Mouse (Mus musculus) hindbrain, embryonic 12.5 days (tissue): ENCODE measurements at regions not wholly inside any gene's neighbourhood (a gene's known extent, or its start where the extent isn't known, plus 50 kb on each side); places are given as distances from the start of the nearest gene placed in this dataset.
A peak's percentile ranks its signal among the peaks of the same experiment; 100 is the strongest.

Source experiments
- ATAC-seq: fragments of 200-750 bp; cut with Nextera tagmentation; 2 replicates; pipeline ENCODE4 v1.8.0; 2017; ENCODE audit warnings: moderate TSS enrichment; ENCODE audit not compliant: low FRiP score
- H3K27ac ChIP-seq: fragments of 300-500 bp; sonication (generic); 2 replicates; pipeline ENCODE4 v1.5.1; 2016; ENCODE audit warnings: mild to moderate bottlenecking
- H3K27me3 ChIP-seq: fragments of 300-500 bp; sonication (generic); 2 replicates; pipeline ENCODE4 v1.6.1; 2016; ENCODE audit warnings: mild to moderate bottlenecking
- H3K36me3 ChIP-seq: fragments of 300-500 bp; sonication (generic); 2 replicates; pipeline ENCODE4 v1.6.1; 2016; ENCODE audit warnings: mild to moderate bottlenecking
- H3K4me1 ChIP-seq: fragments of 300-500 bp; sonication (generic); 2 replicates; pipeline ENCODE4 v1.6.1; 2016
- H3K4me2 ChIP-seq: fragments of 300-500 bp; sonication (generic); replicated peaks from 2 replicates; pipeline ENCODE4 v1.6.1; 2016; ENCODE audit warnings: mild to moderate bottlenecking
- H3K4me3 ChIP-seq: fragments of 300-500 bp; sonication (generic); 2 replicates; pipeline ENCODE4 v1.5.1; 2016; ENCODE audit warnings: mild to moderate bottlenecking
- H3K9ac ChIP-seq: fragments of 300-500 bp; sonication (generic); 2 replicates; pipeline ENCODE4 v1.6.1; 2016; ENCODE audit warnings: mild to moderate bottlenecking, moderate library complexity
- H3K9me3 ChIP-seq: fragments of 300-500 bp; sonication (generic); replicated peaks from 2 replicates; pipeline ENCODE4 v1.6.1; 2016; ENCODE audit warnings: mild to moderate bottlenecking
- WGBS: fragments of 180-500 bp; shearing (Covaris S2); methylation state at CpG from one replicate; pipeline ENCODE4 v1.1.7; 2016; 5-methylcytosine and 5-hydroxymethylcytosine counted together

GRCm38 (mm10) chr1:55863113-55863512 lies 457.4 kb downstream of the Plcl1 start:
- no peaks in the 10 kb centered on the region for H3K27me3 ChIP-seq
- H3K9ac ChIP-seq = no peak overlapping the region
- no peak overlapping the region for H3K4me2 ChIP-seq
- H3K36me3 ChIP-seq = no peaks in the 10 kb centered on the region
- no peaks in the 10 kb centered on the region for H3K4me1 ChIP-seq
- no peaks in the 10 kb centered on the region for H3K9me3 ChIP-seq
- no peak for ATAC-seq
- WGBS = 68% methylated on average over 3 of the region's 3 CpGs
- no peak overlapping the region for H3K27ac ChIP-seq
- no peak overlapping the region for H3K4me3 ChIP-seq

- H3K9me3 ChIP-seq = no peaks in the 10 kb centered on the region
- H3K4me1 ChIP-seq = no peaks in the 10 kb centered on the region
- no peak overlapping the region for H3K9ac ChIP-seq
- ATAC-seq = no peak
- no peak overlapping the region for H3K4me2 ChIP-seq
- no peaks in the 10 kb centered on the region for H3K27me3 ChIP-seq
- 79% methylated on average over 4 of the region's 4 CpGs for WGBS
- H3K4me3 ChIP-seq = no peak overlapping the region
- H3K36me3 ChIP-seq = no peaks in the 10 kb centered on the region
- no peak overlapping the region for H3K27ac ChIP-seq
Measured at GRCm38 (mm10) chr1:55865274-55865673, 459.6 kb downstream of the Plcl1 start.

GRCm38 (mm10) chr1:55866677-55867076 lies 461.0 kb downstream of the Plcl1 start:
- no peaks in the 10 kb centered on the region for H3K4me1 ChIP-seq
- H3K27ac ChIP-seq = no peak overlapping the region
- no peaks in the 10 kb centered on the region for H3K36me3 ChIP-seq
- H3K27me3 ChIP-seq = no peaks in the 10 kb centered on the region
- H3K9me3 ChIP-seq = 0 out of 2 replicates have a peak, but pooled peaks cover 3% of the 10 kb centered on the region
- no peak overlapping the region for H3K4me3 ChIP-seq
- no peak overlapping the region for H3K4me2 ChIP-seq
- ATAC-seq = no peak
- no peak overlapping the region for H3K9ac ChIP-seq

GRCm38 (mm10) chr1:55873583-55873982 lies 467.9 kb downstream of the Plcl1 start:
- WGBS = 96% methylated on average over 4 of the region's 4 CpGs
- H3K4me1 ChIP-seq = no peaks in the 10 kb centered on the region
- ATAC-seq = no peak; the same call in 1 of the 2 replicates
- no peak overlapping the region for H3K4me3 ChIP-seq
- no peak overlapping the region for H3K27ac ChIP-seq
- H3K27me3 ChIP-seq = no peaks in the 10 kb centered on the region
- H3K36me3 ChIP-seq = no peaks in the 10 kb centered on the region
- H3K9me3 ChIP-seq = 0 out of 2 replicates have a peak, but pooled peaks cover 3% of the 10 kb centered on the region
- H3K9ac ChIP-seq = no peak overlapping the region
- no peak overlapping the region for H3K4me2 ChIP-seq

GRCm38 (mm10) chr1:55874143-55874867 lies 468.6 kb downstream of the Plcl1 start:
- Histone ChIP-seq H3K4me1 (no peaks in the 10 kb centered on the region), H3K4me3 (no peak overlapping the region), H3K27me3 (no peaks in the 10 kb centered on the region), H3K9me3 (0 out of 2 replicates have a peak, but pooled peaks cover 3% of the 10 kb centered on the region), H3K27ac (no peak overlapping the region), H3K4me2 (no peak overlapping the region), H3K9ac (no peak overlapping the region), H3K36me3 (no peaks in the 10 kb centered on the region)
- ATAC-seq = peak; percentile 80
- 20% methylated on average over 7 of the region's 7 CpGs for WGBS

GRCm38 (mm10) chr1:55874868-55875144 lies 469.1 kb downstream of the Plcl1 start:
- Histone ChIP-seq H3K36me3 (no peaks in the 10 kb centered on the region), H3K9ac (no peak overlapping the region), H3K4me2 (no peak overlapping the region), H3K27ac (no peak overlapping the region), H3K4me1 (no peaks in the 10 kb centered on the region), H3K4me3 (no peak overlapping the region), H3K27me3 (no peaks in the 10 kb centered on the region), H3K9me3 (peaks cover 3% of the 10 kb centered on the region; the same call in 1 of the 2 replicates)
- ATAC-seq = peak; percentile 39; the same call in 1 of the 2 replicates
- WGBS = 68% methylated on average over 4 of the region's 4 CpGs

GRCm38 (mm10) chr1:55884576-55884975 lies 478.9 kb downstream of the Plcl1 start:
- no peak overlapping the region for H3K4me2 ChIP-seq
- H3K36me3 ChIP-seq = no peaks in the 10 kb centered on the region
- H3K4me1 ChIP-seq = no peaks in the 10 kb centered on the region; the same call in none of the 2 replicates
- H3K9me3 ChIP-seq = no peaks in the 10 kb centered on the region; the same call in 1 of the 2 replicates
- H3K27me3 ChIP-seq = peaks cover 7% of the 10 kb centered on the region
- H3K27ac ChIP-seq = no peak overlapping the region
- no peak for ATAC-seq
- H3K9ac ChIP-seq = no peak overlapping the region
- H3K4me3 ChIP-seq = no peak overlapping the region

- no peaks in the 10 kb centered on the region for H3K9me3 ChIP-seq
- no peak overlapping the region for H3K9ac ChIP-seq
- no peak overlapping the region for H3K4me2 ChIP-seq
- H3K27me3 ChIP-seq = peaks cover 7% of the 10 kb centered on the region
- no peaks in the 10 kb centered on the region for H3K36me3 ChIP-seq
- H3K27ac ChIP-seq = no peak overlapping the region
- no peak overlapping the region for H3K4me3 ChIP-seq
- ATAC-seq = peak; percentile 63
- H3K4me1 ChIP-seq = no peaks in the 10 kb centered on the region; the same call in none of the 2 replicates
- 25% methylated on average over 5 of the region's 5 CpGs for WGBS
Measured at GRCm38 (mm10) chr1:55886383-55887070, 480.8 kb downstream of the Plcl1 start.

- Histone ChIP-seq H3K4me3 (no peak overlapping the region), H3K4me1 (no peaks in the 10 kb centered on the region; the same call in none of the 2 replicates), H3K4me2 (no peak overlapping the region), H3K9me3 (no peaks in the 10 kb centered on the region), H3K27me3 (peaks cover 7% of the 10 kb centered on the region), H3K9ac (no peak overlapping the region), H3K36me3 (no peaks in the 10 kb centered on the region), H3K27ac (no peak overlapping the region)
- 43% methylated on average over 7 of the region's 7 CpGs for WGBS
- ATAC-seq = no peak
Measured at GRCm38 (mm10) chr1:55887386-55887785, 481.7 kb downstream of the Plcl1 start.

- no peak for ATAC-seq
- Histone ChIP-seq H3K9ac (no peak overlapping the region), H3K4me2 (no peak overlapping the region), H3K27ac (no peak overlapping the region), H3K9me3 (no peaks in the 10 kb centered on the region), H3K27me3 (peaks cover 9% of the 10 kb centered on the region), H3K36me3 (no peaks in the 10 kb centered on the region), H3K4me1 (no peaks in the 10 kb centered on the region; the same call in 1 of the 2 replicates), H3K4me3 (no peak overlapping the region)
- WGBS = 41% methylated on average over 17 of the region's 17 CpGs
Measured at GRCm38 (mm10) chr1:55888711-55889366, 483.1 kb downstream of the Plcl1 start.

- H3K4me1 ChIP-seq = no peaks in the 10 kb centered on the region
- peak; percentile 39; the same call in 1 of the 2 replicates for ATAC-seq
- H3K27ac ChIP-seq = no peak overlapping the region
- H3K4me2 ChIP-seq = no peak overlapping the region
- no peaks in the 10 kb centered on the region for H3K36me3 ChIP-seq
- H3K27me3 ChIP-seq = peaks cover 9% of the 10 kb centered on the region
- 52% methylated on average over 15 of the region's 15 CpGs for WGBS
- no peak overlapping the region for H3K4me3 ChIP-seq
- H3K9me3 ChIP-seq = no peaks in the 10 kb centered on the region
- H3K9ac ChIP-seq = no peak overlapping the region
Measured at GRCm38 (mm10) chr1:55890511-55891151, 484.9 kb downstream of the Plcl1 start.

GRCm38 (mm10) chr1:55891894-55892293 lies 486.2 kb downstream of the Plcl1 start:
- no peaks in the 10 kb centered on the region for H3K4me1 ChIP-seq
- WGBS = 62% methylated on average over 10 of the region's 10 CpGs
- no peak overlapping the region for H3K27ac ChIP-seq
- H3K9ac ChIP-seq = no peak overlapping the region
- H3K27me3 ChIP-seq = peaks cover 9% of the 10 kb centered on the region
- no peak overlapping the region for H3K4me3 ChIP-seq
- no peaks in the 10 kb centered on the region for H3K36me3 ChIP-seq
- no peak for ATAC-seq
- H3K4me2 ChIP-seq = no peak overlapping the region
- no peaks in the 10 kb centered on the region for H3K9me3 ChIP-seq
